In genomic region chr2:122361868-122362621, GRCm38 (mm10) we compare ENCODE assay signal across 25 mouse cellular contexts. TPM values are rescaled to one million over a fixed set of nuclear protein-coding genes. Genes with fewer than 3 reads are reported as not detected.
A peak's percentile ranks its signal among the peaks of the same experiment; 100 is the strongest.
DNase-seq lines count a peak whose midpoint lies in the region; ATAC-seq and TF ChIP-seq lines count a peak whose summit lies in the region.
"Had no signal": no experiment of that assay in that cellular context is flagged by ENCODE, and none has a peak within 500 bp of the region (broad histone marks: within the 10 kb centered on the region; RNA-seq: fewer than 3 reads in every experiment).

No protein-coding gene starts in this region.

- 0 out of 2 replicates have a peak, but pooled peaks cover 2% of the 10 kb centered on the region for H3K9me3 ChIP-seq in heart, embryonic 13.5 days
- H3K9me3 ChIP-seq in E14TG2a.4 (ENCODE audit: low read length) = no peaks in the 10 kb centered on the region
- H3K9me3 ChIP-seq in hindbrain, postnatal 0 days (ENCODE audit: low read length) = no peaks in the 10 kb centered on the region
- H3K9me3 ChIP-seq: G1E had no signal

- peaks cover 26% of the 10 kb centered on the region for H3K4me1 ChIP-seq in heart, embryonic 13.5 days
- peaks cover 89% of the 10 kb centered on the region for H3K4me1 ChIP-seq in E14TG2a.4 (replicated peaks; ENCODE audit: low read depth, low read length)
- H3K4me1 ChIP-seq in hindbrain, postnatal 0 days (ENCODE audit: insufficient read depth, low read length) = peaks cover 14% of the 10 kb centered on the region

- TF ChIP-seq CTCF in E14TG2a.4 (conservative IDR thresholded peaks at IDR 0.05; ENCODE audit: low read length) = no peak
- TF ChIP-seq CTCF in hindbrain, postnatal 0 days (IDR thresholded peaks at IDR 0.05; ENCODE audit: low read depth) = no peak

- H3K27ac ChIP-seq in heart, embryonic 13.5 days (replicated peaks) = no peak overlapping the region
- H3K27ac ChIP-seq in hindbrain, postnatal 0 days = peak overlapping the region; percentile 45; the same call in 1 of the 2 replicates
- H3K27ac ChIP-seq: gastrocnemius, adult 2 months; heart, adult 2 months; macrophage had no signal

- H3K36me3 ChIP-seq in heart, embryonic 13.5 days = peaks cover 21% of the 10 kb centered on the region
- H3K36me3 ChIP-seq in E14TG2a.4 (ENCODE audit: insufficient read depth, low read length) = peaks cover 70% of the 10 kb centered on the region
- peaks cover 9% of the 10 kb centered on the region; the same call in 1 of the 2 replicates for H3K36me3 ChIP-seq in hindbrain, postnatal 0 days (ENCODE audit: insufficient read depth, low read length)
- H3K36me3 ChIP-seq: G1E had no signal

- H3K4me3 ChIP-seq in heart, embryonic 13.5 days = no peak overlapping the region
- peak overlapping the region; percentile 35 for H3K4me3 ChIP-seq in E14TG2a.4 (replicated peaks; ENCODE audit: low read length)
- H3K4me3 ChIP-seq in hindbrain, postnatal 0 days (ENCODE audit: low read length) = no peak overlapping the region
- H3K4me3 ChIP-seq: gastrocnemius, adult 2 months; heart, adult 2 months had no signal

- no peaks in the 10 kb centered on the region for H3K27me3 ChIP-seq in heart, embryonic 13.5 days (replicated peaks)
- H3K27me3 ChIP-seq in E14TG2a.4 (ENCODE audit: insufficient read depth, low read length) = no peaks in the 10 kb centered on the region
- no peaks in the 10 kb centered on the region for H3K27me3 ChIP-seq in hindbrain, postnatal 0 days (ENCODE audit: insufficient read depth, low read length)

- intact Hi-C loops in heart, postnatal 36 days (cut with DNase I) = loop anchor here (10.0 kb wide), 1 partner anchor 407 kb away; the partner anchor contains the start of genes Ctdspl2 and Mageb3
- intact Hi-C loops in left cerebral cortex, postnatal 36 days (cut with DNase I) = no loop called here

- H3K9ac ChIP-seq in heart, embryonic 13.5 days = no peak overlapping the region
- H3K9ac ChIP-seq in hindbrain, postnatal 0 days (replicated peaks; ENCODE audit: low read length) = no peak overlapping the region

- 69% methylated on average over 10 of the region's 10 CpGs for WGBS in heart, embryonic 13.5 days
- WGBS in hindbrain, postnatal 0 days = 55% methylated on average over 10 of the region's 10 CpGs

- 0 out of 2 replicates have a peak, but pooled peaks have one; percentile 10 for ATAC-seq in heart, embryonic 13.5 days (ENCODE audit: extremely low read depth, insufficient number of reproducible peaks, low FRiP score, low TSS enrichment)
- no peak for ATAC-seq in hindbrain, postnatal 0 days
- ATAC-seq: forebrain, embryonic 14.5 days had no signal

- DNase-seq in heart, postnatal 36 days = no peak
- peak; percentile 79 for DNase-seq in cerebellum, adult 9-10 months
- no peak for DNase-seq in hindbrain, postnatal 0 days (ENCODE audit: low spot score)
- no peak for DNase-seq in testis, postnatal 14 days (ENCODE audit: low spot score)
- no peak for DNase-seq in thymus, postnatal 4 days
- DNase-seq in left cerebral cortex, postnatal 36 days (ENCODE audit: low spot score in 2 of 2) = no peak
- DNase-seq: B cell, adult 2 months; gastrocnemius, adult 2 months; heart, adult 2 months; heart, postnatal 14 days; kidney, adult 11 months; kidney, postnatal 14 days; lung, adult 2 months; midbrain, embryonic 14.5 days; right cerebral cortex, postnatal 25 days; thymus, postnatal 36 days had no signal

- H3K4me2 ChIP-seq in heart, embryonic 13.5 days = no peak overlapping the region
- no peak overlapping the region for H3K4me2 ChIP-seq in hindbrain, postnatal 0 days (ENCODE audit: low read depth, low read length)

RNA-seq across cellular contexts. Expression of gene Shf, which starts 6.9 kb away (rescaled TPM):
- 1.8 and 2.3 TPM in 2 replicates for polyA plus RNA-seq in heart, embryonic 13.5 days (2015; fragmentation: Nextera tagmentation; extraction: Ambion mirVana)
- 1 to 10 TPM; 5.0 to 6.1 TPM for total RNA-seq in heart, postnatal 36 days (2021)
- 131 and 134 TPM in 2 replicates for total RNA-seq in hindbrain, postnatal 0 days (2014; rRNA removed)
- polyA plus RNA-seq in hindbrain, postnatal 0 days (2015; fragmentation: Nextera tagmentation; extraction: Ambion mirVana) = 12.2 and 13.0 TPM in 2 replicates
- 10 to 100 TPM; 68.3 to 76.2 TPM for total RNA-seq in left cerebral cortex, postnatal 36 days (2021)

RNA-seq across cellular contexts. Expression of gene Duox1, which starts 46.6 kb away (rescaled TPM):
- polyA plus RNA-seq in heart, embryonic 13.5 days (2015; fragmentation: Nextera tagmentation; extraction: Ambion mirVana) = 0.03 TPM in 1 of 2 replicates, not detected in the other
- under 1 TPM; 0.17 to 0.27 TPM for total RNA-seq in heart, postnatal 36 days (2021)
- total RNA-seq in hindbrain, postnatal 0 days (2014; rRNA removed) = 0.10 and 0.11 TPM in 2 replicates
- 0.10 and 0.14 TPM in 2 replicates for polyA plus RNA-seq in hindbrain, postnatal 0 days (2015; fragmentation: Nextera tagmentation; extraction: Ambion mirVana)
- total RNA-seq in left cerebral cortex, postnatal 36 days (2021) = under 1 TPM in 1 of 2 experiments, not detected in 1; 0.05 TPM
- total RNA-seq: G1E; layer of hippocampus, postnatal 14 days had no signal
- polyA plus RNA-seq: G1E, macrophage had no signal

RNA-seq across cellular contexts. Expression of gene Duoxa1, which starts 48.5 kb away (rescaled TPM):
- 0.09 TPM in 1 of 2 replicates, not detected in the other for polyA plus RNA-seq in heart, embryonic 13.5 days (2015; fragmentation: Nextera tagmentation; extraction: Ambion mirVana)
- under 1 TPM in 1 of 2 experiments, not detected in 1; 0.39 TPM for total RNA-seq in heart, postnatal 36 days (2021)
- not detected in 2 replicates for total RNA-seq in hindbrain, postnatal 0 days (2014; rRNA removed)
- 0.35 TPM in 2 replicates for polyA plus RNA-seq in hindbrain, postnatal 0 days (2015; fragmentation: Nextera tagmentation; extraction: Ambion mirVana)
- total RNA-seq in left cerebral cortex, postnatal 36 days (2021) = not detected
- total RNA-seq: adrenal gland, adult 18-20 months; layer of hippocampus, postnatal 14 days; left cerebral cortex, postnatal 25 days had no signal
- polyA plus RNA-seq: forebrain, embryonic 14.5 days; G1E; macrophage; neural tube, embryonic 11.5 days had no signal

Comparison
In these comparisons a context has a peak if more than half of its experiments do, and no peak if none do; other contexts are left out.
1. RNA of gene Shf, which starts 6.9 kb away (total RNA-seq): 131 to 134 TPM in hindbrain, postnatal 0 days and 68.3 to 76.2 TPM in left cerebral cortex, postnatal 36 days; 5.0 to 6.1 TPM in heart, postnatal 36 days; every median in the first group is over 4 times any median in the second.